Mouse (Mus musculus) left cerebral cortex, postnatal 14 days (tissue): ENCODE results near the gene Rbms3. TPM values are rescaled to one million over a fixed set of nuclear protein-coding genes. Genes with fewer than 3 reads are reported as not detected.
A peak's percentile ranks its signal among the peaks of the same experiment; 100 is the strongest.

ENCODE experiments used
- DNase-seq, 2 experiments: peaks; one replicate each; pipeline ENCODE4 v3.0.0; 2021 to 2022; ENCODE audit warnings: low spot score in 2 of 2, mixed read lengths in 1 of 2
- intact Hi-C: fragments of 180-260 bp; cut with DNase I; formaldehyde crosslinking; loops from one replicate; pipeline ENCODE4 v1.15.1; 2025
- total RNA-seq, 2 experiments: library from RNA; stranded (reverse); gene quantifications; 2 replicates each; pipeline ENCODE4 v1.2.3; 2021

The Rbms3 gene
- total RNA-seq, 2 experiments from 2014 or later, result 12.9 to 14.4 TPM

DNA sequence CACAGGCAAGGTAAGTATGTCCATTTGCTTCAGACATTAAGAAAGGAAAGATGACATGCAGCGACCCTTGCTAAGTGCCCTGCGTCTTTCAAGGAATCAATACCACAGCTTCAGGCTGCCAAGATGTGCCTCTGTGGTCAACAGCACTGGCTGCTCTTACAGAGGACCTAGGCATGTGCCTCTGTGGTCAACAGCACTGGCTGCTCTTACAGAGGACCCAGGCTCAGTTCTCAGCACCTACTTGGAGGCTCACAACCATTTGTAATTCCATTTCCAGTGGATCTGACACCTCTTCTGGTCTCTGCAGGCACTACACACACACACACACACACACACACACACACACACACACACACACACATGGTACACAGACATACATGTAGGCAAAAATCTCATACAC is 545.2 kb downstream of the Rbms3 start:
- intact Hi-C loops, result no loop called here
- no peak for DNase-seq

DNA sequence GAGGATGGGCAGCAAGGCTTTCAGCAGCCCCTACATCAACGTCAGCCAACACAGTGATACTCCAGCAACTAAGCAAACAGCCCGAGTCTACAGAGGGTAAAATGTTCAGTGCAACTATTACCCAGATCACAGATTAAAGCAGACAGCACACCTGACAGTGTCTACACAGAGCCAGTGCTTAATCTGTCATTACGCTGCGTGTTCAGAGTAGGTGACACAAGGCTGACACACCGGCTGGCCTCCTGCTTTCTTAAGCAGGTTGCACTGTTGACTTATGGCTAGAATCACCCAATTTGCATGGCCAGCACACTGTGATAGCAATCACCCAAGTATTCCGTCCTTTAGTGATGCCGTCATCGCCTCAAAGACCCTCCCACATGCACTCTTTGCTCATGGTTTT is 550.2 kb downstream of the Rbms3 start:
- no peak for DNase-seq

DNA sequence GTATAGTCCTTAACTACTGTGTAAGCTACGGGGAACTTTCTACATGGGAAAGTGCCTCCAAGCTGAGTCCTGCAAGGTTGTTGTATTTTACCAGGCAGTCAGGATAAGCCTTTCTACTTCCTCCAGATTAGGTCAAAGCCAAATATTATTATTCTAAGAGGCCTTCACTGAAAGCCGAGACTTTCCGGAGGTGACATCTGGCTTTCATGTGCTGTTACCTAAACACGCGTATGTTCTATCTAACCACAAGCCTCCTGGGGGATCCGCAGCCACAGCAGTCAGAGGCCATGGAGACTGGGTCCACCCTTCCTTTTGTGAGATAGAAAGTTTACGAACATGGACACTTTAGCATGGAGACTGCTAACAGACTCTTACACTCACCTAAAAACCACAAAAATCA is 552.2 kb downstream of the Rbms3 start:
- DNase-seq, result no peak

More for the DNA sequence above, 550.2 kb downstream of the Rbms3 start:
- intact Hi-C loops, result no loop called here

DNA sequence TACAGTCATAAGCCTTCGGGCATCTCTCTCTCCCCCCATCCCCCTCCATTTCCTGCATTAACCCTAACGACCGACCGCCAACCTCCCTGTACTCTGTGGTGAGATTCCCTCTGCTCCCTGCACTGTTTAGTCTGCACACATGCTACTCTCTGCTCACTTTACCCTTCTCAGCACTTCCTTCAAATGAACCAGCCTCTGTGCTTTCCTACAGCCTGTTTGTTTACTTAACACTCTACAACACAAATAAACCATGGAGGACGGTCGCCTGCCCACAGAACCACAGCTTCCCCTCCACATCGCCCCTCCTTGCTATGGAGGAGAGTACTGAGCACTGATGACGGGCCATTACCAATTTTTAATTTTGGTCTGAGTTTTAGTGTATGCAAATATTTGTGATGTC is 552.9 kb downstream of the Rbms3 start:
- no peak for DNase-seq
- intact Hi-C loops, result no loop called here

More for the DNA sequence above, 552.2 kb downstream of the Rbms3 start:
- intact Hi-C loops, result no loop called here

DNA sequence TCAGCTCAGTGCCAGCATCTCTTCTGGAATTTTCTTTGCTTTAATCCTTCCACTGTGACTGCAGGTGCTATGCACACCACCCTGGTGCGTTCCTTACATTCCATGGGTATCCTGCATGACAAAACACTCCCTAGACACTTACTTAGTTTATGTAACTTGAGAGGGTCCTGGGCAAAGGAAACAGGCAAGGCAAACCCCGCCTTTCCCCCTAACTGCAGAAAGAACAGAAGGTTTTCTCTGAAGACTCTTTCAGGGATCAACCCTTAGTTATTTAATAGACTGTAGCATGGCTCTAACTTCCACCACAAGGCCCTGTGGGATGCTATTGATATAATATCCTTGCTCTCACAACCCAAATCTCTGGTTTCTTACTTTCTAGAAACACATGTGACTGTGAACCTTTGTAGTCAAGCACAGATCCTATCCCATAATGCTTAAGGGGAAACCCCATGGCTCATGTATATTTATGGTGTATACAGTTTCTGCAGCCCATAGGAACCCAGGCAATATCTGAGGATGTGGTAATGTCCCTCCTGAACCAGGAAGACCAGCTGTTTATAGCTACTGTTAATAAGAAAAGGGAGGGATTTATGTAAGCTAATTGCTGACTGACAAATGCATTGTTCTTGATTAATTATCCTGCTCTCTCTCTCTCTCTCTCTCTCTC is 557.1 kb downstream of the Rbms3 start:
- no peak for DNase-seq
- intact Hi-C loops, result no loop called here

DNA sequence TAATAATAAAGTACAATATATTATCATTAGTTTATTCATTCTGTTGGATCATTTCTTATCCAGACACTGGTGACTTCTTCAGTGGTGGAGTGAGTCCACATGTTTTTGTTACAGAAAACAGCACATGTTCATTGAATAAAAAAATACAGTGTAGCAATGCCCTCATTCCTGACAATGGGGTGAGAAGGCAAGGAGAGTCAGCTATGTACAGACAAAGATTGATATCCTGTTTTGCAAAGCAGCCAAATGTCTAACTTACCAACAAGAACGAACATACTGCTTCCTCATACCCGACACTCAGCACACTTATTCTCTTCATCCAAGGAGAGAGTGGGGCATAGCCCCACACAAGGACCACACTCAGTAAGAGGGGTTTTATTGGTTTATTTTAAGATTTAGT is 559.1 kb downstream of the Rbms3 start:
- intact Hi-C loops, result no loop called here
- no peak for DNase-seq

DNA sequence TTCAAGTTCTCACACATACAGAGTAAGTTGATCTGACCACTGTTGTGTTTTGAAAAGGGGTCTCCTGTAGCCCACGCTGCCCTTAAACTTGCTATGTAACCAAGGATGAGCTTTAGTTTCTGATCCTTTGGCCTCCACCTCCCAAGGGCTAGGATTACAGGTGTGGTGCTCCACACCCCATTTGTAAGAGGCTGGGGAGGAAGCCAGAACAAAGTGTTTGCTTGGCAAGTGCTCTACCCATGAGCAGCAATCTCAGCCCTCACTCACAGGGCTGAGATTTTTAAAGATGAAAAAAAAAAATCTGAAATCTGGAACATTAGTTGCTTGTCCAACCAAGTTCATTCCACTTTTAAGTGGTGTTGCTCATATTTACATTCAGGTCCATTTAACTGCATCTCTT is 560.5 kb downstream of the Rbms3 start:
- intact Hi-C loops, result no loop called here
- DNase-seq, result no peak

DNA sequence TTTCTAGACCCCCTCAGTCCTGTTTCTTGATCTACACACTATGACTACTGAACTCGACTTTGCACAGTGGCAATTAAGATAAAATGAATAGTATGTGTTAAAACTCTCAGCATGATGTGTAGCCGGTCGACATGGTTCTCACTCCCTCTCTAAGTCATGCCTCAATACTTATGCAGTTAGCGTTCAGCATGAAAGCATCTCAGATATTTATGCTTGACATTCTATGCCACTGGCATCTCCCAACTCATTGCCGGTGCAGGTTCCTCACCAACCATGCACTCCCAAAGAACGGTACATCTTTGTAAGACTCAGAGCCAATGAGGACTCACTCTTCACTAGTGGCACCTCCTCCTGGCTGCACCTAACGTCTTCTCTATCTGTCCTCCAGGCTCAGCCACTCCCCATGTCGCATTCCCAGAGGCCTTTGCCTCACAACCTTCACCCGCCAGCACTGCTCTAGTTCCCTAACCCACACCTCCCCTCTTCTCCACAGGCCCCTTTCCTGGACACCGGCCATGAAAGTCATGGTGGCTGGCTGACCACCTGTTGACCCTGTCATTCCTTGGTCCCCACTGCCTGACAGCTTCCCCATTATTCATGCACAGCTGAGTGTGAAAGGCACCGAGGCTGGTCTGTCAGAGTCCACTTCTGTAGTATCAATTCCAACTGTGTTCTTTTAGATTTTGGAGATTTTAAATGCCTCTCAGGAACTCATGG is 561.9 kb downstream of the Rbms3 start:
- intact Hi-C loops, result no loop called here
- no peak for DNase-seq

DNA sequence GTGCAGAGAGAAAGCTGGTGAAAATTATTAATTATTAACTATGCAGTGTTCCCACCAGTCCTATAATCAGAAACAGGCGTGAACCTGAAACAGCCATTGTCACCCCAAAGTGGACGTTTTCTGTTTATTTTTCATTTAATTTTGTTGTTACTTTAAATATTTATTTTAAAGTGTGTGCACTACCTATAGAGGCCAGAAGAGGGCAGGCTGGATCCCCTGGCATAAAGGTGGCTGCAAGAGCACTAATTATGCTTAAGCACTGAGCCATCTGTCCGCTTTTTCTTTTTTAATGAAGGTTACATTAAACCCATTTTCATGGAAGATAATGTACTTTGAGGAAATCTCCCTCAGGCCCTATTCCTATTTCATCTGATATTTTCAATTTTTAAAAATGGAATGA is 563.2 kb downstream of the Rbms3 start:
- DNase-seq, result no peak
- intact Hi-C loops, result no loop called here

DNA sequence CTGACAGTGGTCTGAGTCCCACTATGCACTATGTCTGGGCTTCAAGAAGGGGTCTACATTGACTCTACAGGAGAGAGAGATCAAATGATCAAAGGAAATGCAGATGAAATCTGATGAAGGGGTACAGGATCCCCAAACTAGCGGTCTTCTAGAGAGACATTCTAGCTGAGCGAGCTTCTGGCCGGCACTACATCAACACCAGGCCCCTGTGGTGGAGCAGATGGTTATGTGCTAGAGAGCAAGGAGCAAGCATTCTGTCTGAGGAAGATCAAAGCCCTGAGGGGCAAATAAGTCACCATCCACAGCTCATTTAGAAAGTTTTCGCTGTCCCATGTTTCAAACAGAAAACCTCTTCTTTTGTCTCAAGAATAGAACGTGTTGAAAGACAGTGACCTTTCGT is 564.1 kb downstream of the Rbms3 start:
- intact Hi-C loops, result no loop called here
- no peak for DNase-seq

DNA sequence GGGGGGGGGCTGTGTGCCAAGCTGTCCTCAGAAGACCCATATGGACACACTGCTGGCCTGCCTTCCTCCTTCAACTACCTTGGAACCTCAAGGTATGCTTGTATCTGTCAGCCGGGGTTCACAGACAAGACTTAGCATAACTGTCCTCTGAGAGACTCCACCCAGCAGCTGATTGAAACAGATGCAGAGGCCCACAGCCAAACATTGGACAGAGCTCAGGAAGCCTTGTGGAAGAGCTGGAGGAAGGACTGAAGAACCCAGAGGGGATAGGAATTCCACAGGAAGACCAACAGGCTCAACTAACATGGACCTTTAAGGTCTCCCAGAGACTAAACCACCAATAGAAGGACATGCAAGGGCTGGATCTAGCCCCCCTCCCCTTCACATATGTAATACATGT is 570.1 kb downstream of the Rbms3 start:
- intact Hi-C loops, result no loop called here
- DNase-seq, result no peak

DNA sequence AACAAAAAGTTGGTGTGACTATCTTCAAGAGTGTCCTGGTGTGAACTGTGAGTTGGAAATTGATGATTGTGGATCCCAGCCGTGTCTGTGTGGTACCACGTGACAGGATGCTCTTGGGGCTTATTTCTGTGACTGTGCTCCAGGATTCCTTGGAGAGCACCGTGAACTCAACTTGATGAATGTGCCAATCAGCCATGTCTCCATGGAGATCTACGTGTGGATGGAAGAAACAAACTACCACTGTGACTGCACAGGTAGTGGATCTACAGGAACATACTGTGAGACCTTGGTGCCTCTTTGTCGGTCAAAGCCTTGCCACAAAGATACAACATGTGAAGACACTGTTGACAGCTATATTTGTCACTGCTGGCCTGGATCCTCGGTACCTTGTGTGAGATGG is 570.6 kb downstream of the Rbms3 start:
- intact Hi-C loops, result no loop called here

DNA sequence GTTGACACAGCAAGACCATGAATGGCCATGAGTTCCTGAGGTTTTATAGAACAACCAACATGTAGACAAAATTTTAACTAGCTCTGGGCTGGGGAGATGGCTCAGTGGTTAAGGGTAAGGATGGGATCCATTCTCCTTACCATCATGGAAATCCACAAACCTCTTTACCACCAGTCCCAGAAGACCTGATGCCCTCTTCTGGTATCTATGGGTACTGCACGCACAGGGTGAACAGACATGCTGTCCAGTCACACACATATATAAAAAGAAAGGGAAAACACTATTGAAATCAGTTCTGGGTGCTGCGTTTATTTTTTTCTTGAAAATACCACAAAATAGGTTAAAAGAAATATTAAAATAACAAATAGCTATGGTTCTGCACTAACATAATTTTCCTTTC is 577.8 kb downstream of the Rbms3 start:
- intact Hi-C loops, result no loop called here

More for the DNA sequence above, 570.6 kb downstream of the Rbms3 start:
- no peak for DNase-seq

DNA sequence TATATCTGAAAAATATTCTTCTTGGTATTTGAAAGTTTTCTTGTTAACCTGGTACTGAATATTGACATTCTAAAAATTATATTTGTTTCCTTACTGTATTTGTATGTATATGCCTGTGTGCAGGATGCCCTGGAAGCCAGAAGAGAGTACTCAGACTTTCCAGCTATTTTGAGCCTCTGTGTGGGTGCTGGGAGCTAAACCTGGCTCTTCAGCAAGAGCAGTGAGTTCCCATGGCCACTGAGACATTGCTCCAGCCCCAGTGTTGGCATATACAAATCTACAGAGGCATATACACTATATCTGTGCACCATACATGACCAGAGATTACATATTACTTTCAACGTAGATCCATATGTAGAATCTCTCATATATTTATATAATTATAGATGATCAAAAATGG is 581.1 kb downstream of the Rbms3 start:
- peak; percentile 18 to 64 for DNase-seq
- intact Hi-C loops, result no loop called here

More for the DNA sequence above, 577.8 kb downstream of the Rbms3 start:
- DNase-seq, result no peak

DNA sequence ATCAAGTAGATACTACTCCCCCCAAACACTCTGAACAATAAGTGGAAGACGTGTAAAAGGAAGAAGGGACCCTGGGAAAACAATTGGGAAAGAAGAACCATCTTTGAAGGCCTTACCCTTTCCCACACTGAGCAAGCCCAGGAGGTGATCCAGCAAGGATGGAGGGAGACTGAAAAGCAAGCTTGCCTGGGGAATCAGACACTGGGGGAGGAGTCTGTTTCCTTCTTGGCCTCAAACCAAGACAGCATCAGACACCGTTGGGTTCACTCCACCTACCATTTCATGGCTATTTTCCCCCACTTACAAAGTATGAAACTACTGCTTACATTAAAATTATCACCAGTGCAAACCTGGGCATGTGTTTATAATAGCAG is 587.7 kb downstream of the Rbms3 start:
- no peak for DNase-seq
- intact Hi-C loops, result no loop called here

DNA sequence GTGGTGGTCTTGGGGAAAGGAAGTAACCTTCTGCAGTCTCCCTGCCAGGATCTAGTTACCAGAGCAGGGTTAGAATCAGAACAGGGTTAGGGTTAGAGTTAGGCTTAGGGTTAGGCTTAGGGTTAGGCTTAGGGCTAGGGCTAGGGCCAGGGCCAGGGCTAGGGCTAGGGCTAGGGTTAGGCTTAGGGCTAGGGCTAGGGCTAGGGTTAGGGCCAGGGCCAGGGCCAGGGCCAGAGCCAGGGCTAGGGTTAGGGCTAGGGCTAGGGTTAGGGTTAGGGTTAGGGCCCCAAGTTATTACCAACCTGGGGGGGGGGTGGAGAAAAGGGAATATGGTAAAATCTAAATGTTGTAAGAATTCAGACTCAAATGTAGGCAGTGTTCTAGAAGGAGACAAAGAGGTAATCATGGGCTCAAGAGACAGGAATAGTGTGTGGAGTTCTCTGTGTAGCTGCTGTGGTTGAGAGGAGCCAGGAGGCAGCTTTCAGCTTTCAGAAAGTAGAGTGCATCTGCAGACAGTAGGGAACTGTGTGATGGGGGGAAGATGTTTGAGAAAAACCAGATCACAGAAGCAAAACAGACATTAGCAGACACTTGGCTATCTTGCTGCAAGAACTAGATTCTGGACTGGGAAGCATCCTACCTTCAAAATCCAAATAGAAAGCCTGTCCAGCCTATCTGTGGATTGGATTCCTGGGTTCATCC is 588.3 kb downstream of the Rbms3 start:
- no peak for DNase-seq
- intact Hi-C loops, result no loop called here

DNA sequence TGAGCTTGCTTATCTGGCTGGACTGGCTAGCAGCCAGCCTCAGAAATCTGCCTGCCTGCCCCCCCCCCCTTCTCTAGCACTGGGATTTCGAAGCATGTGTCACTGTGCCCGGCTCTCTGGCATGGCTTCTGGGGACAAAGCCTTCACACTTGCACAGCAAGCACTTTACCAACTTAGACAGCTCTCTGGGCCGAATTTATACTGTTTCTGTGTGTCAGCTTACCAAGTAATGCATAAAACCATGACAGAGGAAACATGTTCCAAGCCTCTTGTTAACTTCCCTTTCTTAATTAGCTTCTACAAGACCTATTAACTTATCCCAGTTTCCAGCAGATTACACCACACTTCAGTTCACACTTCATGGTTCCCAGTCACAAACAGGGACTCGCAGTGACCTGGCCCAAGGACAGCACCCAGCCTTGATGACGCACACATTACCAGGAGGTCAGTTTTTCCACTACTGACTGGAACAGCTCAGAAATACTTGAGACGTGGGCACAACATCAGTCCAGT is 589.7 kb downstream of the Rbms3 start:
- DNase-seq, result no peak
- intact Hi-C loops, result no loop called here

DNA sequence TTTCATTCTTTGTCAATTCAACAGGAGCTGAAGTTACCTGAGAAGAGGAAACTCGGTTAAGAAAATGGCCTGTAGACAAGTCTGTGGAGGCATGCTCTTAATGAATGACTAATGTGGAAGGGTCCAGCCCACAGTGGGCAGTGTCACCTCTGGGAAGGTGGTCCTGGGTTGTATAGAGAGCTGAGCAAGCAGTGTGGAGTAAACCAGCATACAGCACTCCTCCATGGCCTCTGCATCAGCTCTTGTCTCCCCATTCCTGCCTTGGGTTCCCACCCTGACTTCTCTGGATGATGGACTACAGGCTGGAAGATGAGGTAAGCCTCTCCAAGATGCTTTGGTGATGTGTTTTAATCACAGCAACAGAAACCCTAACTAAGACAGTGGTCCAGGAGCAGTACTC is 597.0 kb downstream of the Rbms3 start:
- no peak for DNase-seq
- intact Hi-C loops, result no loop called here

DNA sequence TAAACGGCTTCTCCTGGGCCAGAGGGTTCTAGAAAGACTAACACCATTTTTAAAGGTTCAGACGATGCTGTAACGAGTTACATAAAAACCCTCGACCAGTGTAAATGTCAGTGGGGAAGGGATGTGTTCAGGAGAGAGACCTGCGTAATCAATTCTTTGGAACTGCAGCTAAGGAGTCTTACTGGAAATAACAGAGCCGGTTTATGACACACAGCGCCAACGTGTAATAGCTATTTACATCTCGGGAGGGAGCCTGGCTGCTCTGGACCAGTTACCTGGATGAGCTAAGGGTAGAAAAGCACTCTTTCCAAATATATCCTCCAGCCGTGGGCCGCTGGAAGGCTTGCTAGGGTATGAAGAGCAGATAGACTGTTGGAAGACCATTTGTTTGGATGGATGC is 598.5 kb downstream of the Rbms3 start:
- DNase-seq, result no peak
- intact Hi-C loops, result no loop called here

DNA sequence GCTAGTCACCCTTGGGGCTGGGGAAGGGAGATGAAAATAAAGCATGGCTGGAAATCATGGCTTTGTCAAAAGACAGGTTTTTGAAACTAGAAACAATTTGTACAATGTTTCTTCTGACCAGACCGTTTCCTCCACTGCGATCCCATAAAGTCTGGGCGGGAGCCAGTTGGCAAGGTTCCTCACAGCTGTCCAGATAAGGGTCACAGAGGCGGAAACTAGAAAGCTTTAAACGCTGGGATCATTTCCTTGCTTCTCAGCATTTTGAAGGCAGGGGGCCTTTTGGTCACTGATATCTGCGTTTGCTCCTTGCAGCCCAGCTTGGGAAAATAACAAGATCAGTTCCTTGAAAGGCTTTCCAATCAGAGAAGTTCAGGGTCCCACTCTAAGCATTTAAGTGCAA is 598.9 kb downstream of the Rbms3 start:
- DNase-seq, result peak in 1 of 2 experiments; percentile 22
- intact Hi-C loops, result no loop called here

DNA sequence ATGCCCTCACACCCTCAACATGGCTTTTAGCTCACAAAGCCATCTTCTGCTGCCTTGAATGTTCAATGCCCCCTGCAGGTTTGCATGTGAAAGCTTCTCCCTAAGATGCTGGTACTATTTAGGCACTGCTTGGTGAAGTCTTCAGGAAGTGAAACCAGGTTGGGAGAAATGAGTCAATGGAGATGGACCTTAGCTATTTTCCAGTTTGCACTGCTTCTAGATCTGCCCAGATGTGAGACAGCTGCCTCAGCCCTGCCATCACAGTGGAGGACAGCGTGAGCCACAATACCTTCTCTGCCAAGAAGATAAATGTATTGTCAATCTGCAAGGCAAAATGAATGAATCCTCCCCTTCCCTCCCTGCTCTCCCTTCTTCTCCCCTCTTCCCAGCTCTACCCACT is 599.8 kb downstream of the Rbms3 start:
- intact Hi-C loops, result no loop called here
- no peak for DNase-seq
